Mouse (Mus musculus) heart, adult 9 months (tissue): ENCODE measurements at regions not wholly inside any gene's neighbourhood (a gene's known extent, or its start where the extent isn't known, plus 50 kb on each side); places are given as distances from the start of the nearest gene placed in this dataset.
"Not testable (repeated sequence)": the region's sequence is repeated elsewhere in the genome, so short reads cannot be mapped to it uniquely, and the experiment has no call there.

Experiments
- DNase-seq, 2 experiments: peaks; one replicate each; pipeline ENCODE4 v3.0.0; 2022; ENCODE audit warnings: low spot score in 2 of 2

- no peak for DNase-seq
Measured at GRCm38 (mm10) chr7:139323026-139323425, 65.9 kb upstream of the Inpp5a start.

- peak; percentile 53 to 62 for DNase-seq
Measured at GRCm38 (mm10) chr7:139327030-139327429, 61.9 kb upstream of the Inpp5a start.

GRCm38 (mm10) chr7:139332791-139333190 is 56.1 kb upstream of the Inpp5a start:
- no peak for DNase-seq

- DNase-seq = not testable (repeated sequence)
Measured at GRCm38 (mm10) chr7:139337998-139338397, 50.9 kb upstream of the Inpp5a start.
